Mouse (Mus musculus) cortical plate, adult 2 months (tissue): ENCODE measurements around the gene Nsun7. TPM values are rescaled to one million over a fixed set of nuclear protein-coding genes. Genes with fewer than 3 reads are reported as not detected.
A peak's percentile ranks its signal among the peaks of the same experiment; 100 is the strongest.

Source experiments
- H3K27ac ChIP-seq: fragments of 200-500 bp; 2 replicates; pipeline ENCODE4 v1.5.1; 2012; ENCODE audit warnings: low read length, control low read depth, inconsistent platforms; ENCODE audit not compliant: insufficient read depth
- H3K4me1 ChIP-seq: fragments of 200-500 bp; 2 replicates; pipeline ENCODE4 v1.6.1; 2011; ENCODE audit warnings: low read length; ENCODE audit not compliant: control insufficient read depth, insufficient read depth
- H3K4me3 ChIP-seq: fragments of 200-500 bp; 2 replicates; pipeline ENCODE4 v1.5.1; 2011; ENCODE audit warnings: mild to moderate bottlenecking, low read length, control low read depth; ENCODE audit not compliant: insufficient read depth
- CTCF ChIP-seq: fragments of 200-500 bp; IDR thresholded peaks from 2 replicates; pipeline ENCODE4 v1.5.1; 2011; ENCODE audit warnings: mild to moderate bottlenecking, control low read depth, low read length; ENCODE audit not compliant: insufficient read depth; ENCODE audit errors: extremely low read depth
- POLR2A ChIP-seq: fragments of 200-500 bp; IDR thresholded peaks from 2 replicates; pipeline ENCODE4 v1.6.1; 2011; ENCODE audit warnings: mild to moderate bottlenecking, low read length, control low read depth; ENCODE audit not compliant: insufficient read depth; ENCODE audit errors: extremely low read depth
- polyA plus RNA-seq: library from polyadenylated mRNA; depleted of rRNA; stranded (reverse); fragments of >200 nt; gene quantifications from 2 replicates; pipeline ENCODE4 v1.2.3, GENCODE M21; 2012

The Nsun7 gene
- polyA plus RNA-seq, 1 experiment, result 5.8 TPM

GRCm38 (mm10) chr5:66302085-66302815, 42.6 kb downstream of the Nsun7 start:
- Histone ChIP-seq H3K27ac (no peak overlapping the region), H3K4me3 (no peak overlapping the region), H3K4me1 (peaks cover 4% of the 10 kb centered on the region)
- TF ChIP-seq POLR2A (no peak), CTCF (no peak)

GRCm38 (mm10) chr5:66302873-66303272, 43.2 kb downstream of the Nsun7 start:
- Histone ChIP-seq H3K4me3 (no peak overlapping the region), H3K27ac (no peak overlapping the region), H3K4me1 (peaks cover 4% of the 10 kb centered on the region)
- no peak for TF ChIP-seq POLR2A
- TF ChIP-seq CTCF, result no peak

GRCm38 (mm10) chr5:66304300-66305067, 44.8 kb downstream of the Nsun7 start:
- TF ChIP-seq POLR2A (no peak), CTCF (no peak)
- Histone ChIP-seq H3K27ac (no peak overlapping the region), H3K4me1 (peaks cover 4% of the 10 kb centered on the region), H3K4me3 (no peak overlapping the region)

GRCm38 (mm10) chr5:66305511-66305910, 45.8 kb downstream of the Nsun7 start:
- H3K27ac ChIP-seq, result no peak overlapping the region
- H3K4me3 ChIP-seq, result no peak overlapping the region
- TF ChIP-seq CTCF (no peak), POLR2A (no peak)
- H3K4me1 ChIP-seq, result peaks cover 4% of the 10 kb centered on the region

GRCm38 (mm10) chr5:66310328-66310727, 50.6 kb downstream of the Nsun7 start:
- H3K4me1 ChIP-seq, result no peaks in the 10 kb centered on the region; the same call in 1 of the 2 replicates
- H3K27ac ChIP-seq, result no peak overlapping the region
- TF ChIP-seq POLR2A, result no peak
- TF ChIP-seq CTCF, result no peak
- H3K4me3 ChIP-seq, result no peak overlapping the region

GRCm38 (mm10) chr5:66310806-66311205, 51.1 kb downstream of the Nsun7 start:
- Histone ChIP-seq H3K27ac (no peak overlapping the region), H3K4me3 (no peak overlapping the region), H3K4me1 (peaks cover 3% of the 10 kb centered on the region)
- no peak for TF ChIP-seq CTCF
- no peak for TF ChIP-seq POLR2A

- Histone ChIP-seq H3K4me1 (peaks cover 6% of the 10 kb centered on the region), H3K4me3 (no peak overlapping the region), H3K27ac (no peak overlapping the region)
- TF ChIP-seq POLR2A (no peak), CTCF (no peak)
These were observed 56.1 kb downstream of the Nsun7 start for GRCm38 (mm10) chr5:66315791-66316190.

- H3K4me1 ChIP-seq, result peaks cover 7% of the 10 kb centered on the region
- H3K4me3 ChIP-seq, result no peak overlapping the region
- H3K27ac ChIP-seq, result no peak overlapping the region
- TF ChIP-seq CTCF, result peak; percentile 63
- TF ChIP-seq POLR2A, result no peak
These were observed 59.6 kb downstream of the Nsun7 start for GRCm38 (mm10) chr5:66319341-66319740.

GRCm38 (mm10) chr5:66319827-66320404, 60.2 kb downstream of the Nsun7 start:
- Histone ChIP-seq H3K27ac (no peak overlapping the region), H3K4me1 (peaks cover 8% of the 10 kb centered on the region), H3K4me3 (no peak overlapping the region)
- TF ChIP-seq POLR2A (no peak), CTCF (no peak)

GRCm38 (mm10) chr5:66323131-66323530, 63.4 kb downstream of the Nsun7 start:
- H3K27ac ChIP-seq, result no peak overlapping the region
- TF ChIP-seq POLR2A (no peak), CTCF (no peak)
- H3K4me1 ChIP-seq, result peaks cover 7% of the 10 kb centered on the region; the same call in 1 of the 2 replicates
- no peak overlapping the region for H3K4me3 ChIP-seq
